Mouse (Mus musculus) c-Kit-positive CD71-positive TER-119-negative erythroid progenitor cells, embryonic 14.5 days (primary cell): Measurements from ENCODE around the gene Styk1.
"Not testable (repeated sequence)": the region's sequence is repeated elsewhere in the genome, so short reads cannot be mapped to it uniquely, and the experiment has no call there.

Experiments
- DNase-seq: peaks from one replicate; pipeline ENCODE4 v3.0.0-alpha.2; 2013; ENCODE audit warnings: low read depth

Gene Styk1

GRCm38 (mm10) chr6:131292991-131293788 lies 60.2 kb downstream of the Styk1 start, which contains the start of gene Magohb:
Gene Magohb, minus strand, starts transcription at chr6:131293244.
- peak; percentile 54 for DNase-seq

GRCm38 (mm10) chr6:131292276-131292990 lies 61.0 kb downstream of the Styk1 start:
- no peak for DNase-seq

- DNase-seq: no peak
Measured at GRCm38 (mm10) chr6:131290430-131290829, 63.0 kb downstream of the Styk1 start.

GRCm38 (mm10) chr6:131278160-131278559 lies 75.2 kb downstream of the Styk1 start:
- DNase-seq: not testable (repeated sequence)

- DNase-seq: no peak
Measured at GRCm38 (mm10) chr6:131276659-131277058, 76.7 kb downstream of the Styk1 start.

- DNase-seq: no peak
Measured at GRCm38 (mm10) chr6:131272311-131272710, 81.1 kb downstream of the Styk1 start.

- DNase-seq: no peak
Measured at GRCm38 (mm10) chr6:131270312-131270711, 83.1 kb downstream of the Styk1 start.

GRCm38 (mm10) chr6:131269599-131269998 lies 83.8 kb downstream of the Styk1 start:
- no peak for DNase-seq

- no peak for DNase-seq
Measured at GRCm38 (mm10) chr6:131264175-131264574, 89.2 kb downstream of the Styk1 start.

GRCm38 (mm10) chr6:131262778-131263177 lies 90.6 kb downstream of the Styk1 start:
- no peak for DNase-seq

- DNase-seq: no peak
Measured at GRCm38 (mm10) chr6:131262009-131262408, 91.4 kb downstream of the Styk1 start.
